Mouse (Mus musculus) CD8-positive naive resting alpha-beta T cell, adult 2 months (primary cell): ENCODE results near the gene Mtr.
"Not testable (repeated sequence)": the region's sequence is repeated elsewhere in the genome, so short reads cannot be mapped to it uniquely, and the experiment has no call there.

Experiments
- DNase-seq, 2 experiments: peaks; one replicate each; pipeline ENCODE4 v3.0.0; 2022; ENCODE audit warnings: low read depth in 2 of 2, low spot score in 2 of 2

Mtr gene

GRCm38 (mm10) chr13:12160121-12160475, 97.8 kb downstream of the Mtr start:
- no peak for DNase-seq

- DNase-seq, result no peak
Measured at GRCm38 (mm10) chr13:12159288-12160120, 98.4 kb downstream of the Mtr start.

- DNase-seq, result no peak
Measured at GRCm38 (mm10) chr13:12153922-12154321, 104.0 kb downstream of the Mtr start.

GRCm38 (mm10) chr13:12146918-12147507, 110.9 kb downstream of the Mtr start:
- no peak for DNase-seq

- DNase-seq, result no peak
Measured at GRCm38 (mm10) chr13:12146402-12146801, 111.5 kb downstream of the Mtr start.

- no peak for DNase-seq
Measured at GRCm38 (mm10) chr13:12143347-12143746, 114.6 kb downstream of the Mtr start.

GRCm38 (mm10) chr13:12136461-12136860, 121.5 kb downstream of the Mtr start:
- DNase-seq, result not testable (repeated sequence)

- no peak for DNase-seq
Measured at GRCm38 (mm10) chr13:12133549-12133948, 124.4 kb downstream of the Mtr start.
